Mouse (Mus musculus) erythroblast, adult 5-6 weeks (primary cell): ENCODE data around the gene Stx1a. TPM values are rescaled to one million over a fixed set of nuclear protein-coding genes. Genes with fewer than 3 reads are reported as not detected.

Experiments used
- ATAC-seq: replicated peaks from 2 replicates; pipeline ENCODE4 v1.8.0; 2016; ENCODE audit warnings: moderate number of reproducible peaks, mild to moderate bottlenecking, moderate TSS enrichment, inconsistent platforms; ENCODE audit not compliant: poor library complexity, low FRiP score, severe bottlenecking
- total RNA-seq, 2 experiments: library from RNA; stranded (forward) in 1 of 2; stranded (reverse) in 1 of 2; fragments of 150-400 nt in 1 of 2; fragments of 200-764, 138-1000 nt in 1 of 2; gene quantifications; 2 replicates each; pipeline versions ENCODE4 v1.2.3 to v1.2.4; 2015 to 2017; ENCODE audit warnings: low replicate concordance in 2 of 2

The Stx1a gene
- total RNA-seq, 2 experiments from 2014 or later: not detected

DNA sequence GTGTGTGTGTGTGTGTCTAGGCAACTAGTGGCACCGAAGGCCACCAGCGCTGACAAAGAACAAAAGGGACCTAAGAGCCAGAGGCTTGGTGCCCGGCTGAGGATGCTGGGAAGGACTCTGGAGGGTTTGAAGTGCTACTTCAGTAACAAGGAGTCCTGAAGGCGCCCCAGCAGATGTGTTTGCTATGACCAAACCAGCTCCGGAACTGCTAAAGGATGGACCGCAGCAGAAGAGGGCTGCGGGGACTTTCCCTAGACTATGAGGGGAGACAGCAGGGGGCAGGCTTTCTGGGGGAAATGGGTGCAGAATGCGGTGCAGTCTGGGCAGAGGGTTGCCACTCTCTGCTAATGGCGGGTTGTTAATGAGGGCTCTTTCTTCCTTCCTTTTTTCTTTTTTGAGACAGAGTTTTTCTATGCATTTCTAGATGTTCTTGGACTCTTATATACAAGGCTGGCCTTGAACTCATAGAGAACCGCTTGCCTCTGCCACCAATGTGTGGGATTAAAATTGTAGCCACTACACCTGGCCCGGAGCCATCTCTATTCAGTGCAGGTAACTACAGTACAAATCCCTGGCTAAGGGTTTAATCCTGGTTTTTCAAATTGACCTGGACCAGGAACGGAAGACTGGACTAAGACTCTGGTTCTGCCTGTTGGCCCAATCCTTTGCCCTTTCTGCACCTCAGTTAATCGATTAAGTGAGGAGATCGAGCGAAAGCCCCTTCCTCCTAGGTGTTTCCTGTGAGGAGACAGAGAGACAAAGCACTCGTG lies 15.3 kb upstream of the Stx1a start:
- ATAC-seq: no peak

- ATAC-seq: peak; percentile 88
Observed at GRCm38 (mm10) chr5:135008671-135009589, 14.4 kb upstream of the Stx1a start, which contains the start of gene Abhd11. TSS of gene Abhd11 (plus strand) at chr5:135009152.

DNA sequence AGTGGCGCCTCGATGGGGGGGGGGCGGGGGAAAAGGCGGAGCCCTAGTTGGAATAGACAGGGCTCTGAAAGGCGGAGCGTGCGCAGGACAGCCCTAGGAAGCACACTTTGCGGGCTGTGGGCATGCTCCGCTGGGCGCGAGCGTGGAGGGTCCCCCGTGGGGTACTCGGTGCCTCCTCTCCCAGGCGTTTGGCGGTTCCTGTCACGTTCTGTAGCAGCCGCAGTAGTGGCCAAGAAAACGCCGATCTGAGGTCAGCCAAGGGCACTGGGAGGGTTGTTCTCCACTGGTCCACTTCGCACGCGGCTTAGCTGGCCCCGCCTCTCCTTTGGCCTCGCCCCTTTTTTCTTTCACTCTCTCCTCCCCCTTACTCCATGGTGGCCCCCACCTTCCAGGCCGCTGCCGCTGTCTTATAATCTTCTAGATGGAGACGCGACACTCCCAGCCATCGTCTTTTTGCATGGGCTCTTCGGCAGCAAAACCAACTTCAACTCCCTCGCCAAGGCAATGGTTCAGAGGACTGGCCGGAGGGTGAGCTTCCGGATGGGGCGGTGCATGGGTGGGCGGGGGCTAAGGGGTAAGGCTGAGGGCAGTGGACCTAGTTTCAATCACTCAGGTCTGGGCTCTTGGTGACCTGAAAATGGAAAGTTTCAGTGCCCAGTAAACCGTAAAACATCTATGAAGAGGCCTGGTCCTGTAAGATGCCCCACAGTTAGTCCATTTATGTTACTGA lies 13.5 kb upstream of the Stx1a start:
- peak; percentile 59 for ATAC-seq

DNA sequence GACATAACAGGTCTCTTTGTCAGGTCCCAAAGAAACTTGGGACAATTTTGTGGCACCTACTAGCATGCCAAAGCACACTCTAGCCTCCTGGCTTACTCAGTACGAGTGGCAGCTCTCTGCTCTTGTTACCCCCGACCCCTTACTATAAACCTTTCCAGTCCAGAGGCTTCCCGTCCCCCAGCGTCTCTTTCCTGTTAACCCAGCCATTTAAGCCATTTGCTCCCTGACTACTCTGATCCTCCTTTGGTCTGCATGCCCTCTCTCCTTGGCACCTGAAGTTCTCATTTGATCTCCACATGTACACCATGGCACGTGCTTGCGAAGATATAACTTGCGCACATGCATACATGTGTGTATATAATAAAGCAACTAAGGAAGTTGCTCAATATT lies 13.0 kb upstream of the Stx1a start:
- ATAC-seq: no peak

DNA sequence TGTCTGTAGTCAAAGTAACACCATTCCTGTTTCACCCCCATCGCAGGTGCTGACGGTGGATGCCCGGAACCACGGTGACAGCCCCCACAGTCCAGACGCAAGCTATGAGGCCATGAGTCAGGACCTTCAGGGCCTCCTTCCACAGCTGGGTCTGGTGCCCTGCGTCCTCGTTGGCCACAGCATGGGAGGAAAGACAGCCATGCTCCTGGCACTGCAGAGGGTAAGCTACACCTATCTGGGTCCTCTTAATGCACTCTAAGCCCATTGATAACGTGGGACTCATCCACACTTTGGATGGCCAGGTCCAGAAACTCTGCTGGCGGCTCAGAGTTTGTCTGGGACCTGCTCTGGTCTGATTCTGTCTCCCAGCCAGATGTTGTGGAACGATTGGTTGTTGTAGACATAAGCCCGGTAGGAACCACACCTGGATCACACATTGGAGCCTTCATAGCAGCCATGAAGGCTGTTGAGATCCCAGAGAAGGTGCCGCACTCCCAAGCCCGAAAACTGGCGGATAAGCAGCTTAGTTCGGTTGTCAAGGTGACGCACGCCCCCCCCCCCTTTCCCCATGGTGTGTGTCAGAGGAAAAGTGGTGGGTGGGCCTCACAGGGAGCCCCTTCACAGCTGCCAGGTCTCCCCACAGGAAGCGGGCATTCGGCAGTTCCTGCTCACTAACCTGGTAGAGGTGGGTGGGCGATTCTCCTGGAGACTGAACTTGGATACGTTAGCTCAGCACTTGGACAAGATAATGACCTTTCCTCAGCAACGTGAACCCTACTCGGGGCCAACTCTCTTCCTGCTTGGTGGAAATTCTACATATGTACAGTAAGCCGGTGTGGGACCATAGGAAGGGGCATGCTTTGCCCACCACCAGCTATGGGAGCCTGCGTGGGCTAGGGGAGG lies 12.2 kb upstream of the Stx1a start:
- no peak for ATAC-seq

- ATAC-seq: no peak
Observed at GRCm38 (mm10) chr5:135011809-135012613, 11.3 kb upstream of the Stx1a start.

- ATAC-seq: no peak
Observed at GRCm38 (mm10) chr5:135012671-135013441, 10.4 kb upstream of the Stx1a start.

DNA sequence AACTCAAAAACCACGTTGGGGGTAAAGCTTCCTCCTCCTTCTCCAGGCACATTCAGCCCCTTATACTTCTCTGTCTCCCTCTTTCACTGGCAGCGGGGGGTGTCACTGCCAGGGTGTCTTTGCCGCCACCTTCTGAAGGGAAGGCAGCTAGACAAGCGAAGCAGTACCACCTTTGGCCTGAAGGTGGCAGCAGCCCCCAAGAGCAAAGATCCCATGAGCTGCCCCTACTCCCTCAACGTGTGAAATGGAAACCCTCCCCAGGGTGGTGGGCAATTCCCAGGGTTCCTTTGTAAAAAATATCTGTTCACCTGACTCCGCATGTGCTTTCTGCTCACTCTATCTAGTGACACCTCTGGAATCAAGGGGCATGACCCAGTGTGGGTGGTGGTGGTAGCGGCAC lies 7.8 kb upstream of the Stx1a start:
- peak; percentile 75 for ATAC-seq

DNA sequence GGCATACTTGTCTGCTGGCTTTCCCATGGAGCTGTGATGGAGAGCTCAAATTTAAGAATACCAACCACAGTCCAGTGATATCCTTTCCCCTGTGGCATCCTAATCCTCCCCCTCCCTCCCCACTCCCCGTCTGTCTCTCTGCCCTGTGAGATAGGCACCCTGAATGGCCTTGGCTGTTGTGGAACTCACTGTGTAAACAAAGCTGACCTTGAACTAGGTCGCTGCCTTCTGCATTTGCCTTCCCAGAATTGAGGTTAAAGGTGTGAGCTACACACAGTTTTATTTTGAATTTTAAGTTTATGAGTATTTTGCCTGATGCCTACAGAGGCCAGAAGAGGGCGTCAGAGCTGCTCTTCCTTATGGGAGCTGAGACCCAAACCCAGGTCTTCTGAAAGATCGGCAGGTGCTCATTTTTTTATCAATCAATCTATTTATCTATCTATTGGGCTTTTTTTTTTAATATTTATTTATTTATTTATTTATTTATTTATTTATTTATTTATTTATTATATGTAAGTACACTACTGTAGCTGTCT lies 7.0 kb upstream of the Stx1a start:
- ATAC-seq: no peak

GRCm38 (mm10) chr5:135021814-135022213 lies 1.5 kb upstream of the Stx1a start:
- ATAC-seq: no peak

DNA sequence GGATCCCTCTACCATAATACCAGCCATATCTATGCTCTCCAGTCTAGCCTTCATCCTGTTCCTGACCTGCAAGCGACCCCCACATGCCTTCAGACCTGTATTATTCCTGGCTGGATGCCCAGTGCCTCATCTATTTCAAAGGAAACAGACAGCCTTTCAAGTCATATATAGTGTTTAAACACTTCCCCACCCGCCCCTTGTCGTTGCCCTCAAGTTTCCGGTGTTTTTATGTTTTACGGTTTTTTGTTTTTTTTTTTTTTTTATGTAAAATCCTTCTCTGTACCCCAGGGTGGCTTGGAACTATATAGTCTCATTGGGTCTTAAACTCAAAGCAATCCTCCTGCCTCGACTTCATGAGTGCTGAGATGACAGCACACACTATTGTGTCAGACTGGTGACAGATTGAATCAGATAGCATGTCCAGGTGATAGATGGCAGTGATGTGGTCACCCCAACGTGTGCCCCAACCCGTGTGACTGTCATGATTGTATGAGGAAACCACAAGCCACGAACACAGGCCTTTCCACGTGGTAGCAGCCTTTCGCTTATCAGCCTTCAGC lies 1.5 kb downstream of the Stx1a start:
- no peak for ATAC-seq

GRCm38 (mm10) chr5:135025899-135026298 lies 2.6 kb downstream of the Stx1a start:
- ATAC-seq: no peak

DNA sequence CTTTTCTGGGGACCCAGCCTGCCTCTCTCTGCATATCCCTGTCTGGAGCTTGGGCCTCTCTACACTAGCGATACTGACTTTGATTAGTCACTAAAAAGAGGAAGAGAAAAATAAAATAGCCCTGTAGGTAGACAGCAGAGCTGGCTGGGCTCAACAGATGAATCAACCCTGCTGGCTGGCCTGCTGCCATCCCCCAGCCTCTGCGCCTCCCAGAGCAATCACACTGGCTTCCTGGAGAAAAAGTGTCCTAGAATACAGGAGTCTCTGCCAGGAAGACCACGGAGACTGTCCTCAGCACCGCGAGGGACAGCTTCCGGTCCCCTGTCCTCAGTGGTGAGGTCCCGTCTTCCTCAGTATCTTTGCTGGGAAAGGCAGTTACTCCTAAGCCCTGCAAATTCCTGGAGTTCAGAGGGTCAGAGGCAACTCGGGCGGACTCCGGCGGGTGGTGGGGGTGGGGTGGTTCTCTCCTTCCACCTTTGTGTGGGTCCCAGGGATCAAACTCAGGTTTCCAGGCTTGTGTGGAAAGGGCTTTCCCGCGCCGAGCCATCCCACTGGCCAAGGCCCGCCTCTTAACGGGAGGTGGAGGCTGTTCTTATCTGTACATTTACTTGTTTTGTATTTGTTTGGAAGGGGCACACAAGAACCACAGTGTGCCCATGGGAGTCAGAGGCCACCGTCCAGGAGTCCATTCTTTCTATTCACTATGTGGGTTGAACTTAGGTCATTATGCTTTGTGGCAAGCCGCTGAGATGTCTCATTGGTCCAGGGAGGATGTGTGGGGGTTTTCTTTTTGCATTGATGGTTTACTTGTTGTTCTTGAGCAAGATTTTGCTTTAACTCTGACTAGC lies 5.9 kb downstream of the Stx1a start:
- ATAC-seq: no peak

DNA sequence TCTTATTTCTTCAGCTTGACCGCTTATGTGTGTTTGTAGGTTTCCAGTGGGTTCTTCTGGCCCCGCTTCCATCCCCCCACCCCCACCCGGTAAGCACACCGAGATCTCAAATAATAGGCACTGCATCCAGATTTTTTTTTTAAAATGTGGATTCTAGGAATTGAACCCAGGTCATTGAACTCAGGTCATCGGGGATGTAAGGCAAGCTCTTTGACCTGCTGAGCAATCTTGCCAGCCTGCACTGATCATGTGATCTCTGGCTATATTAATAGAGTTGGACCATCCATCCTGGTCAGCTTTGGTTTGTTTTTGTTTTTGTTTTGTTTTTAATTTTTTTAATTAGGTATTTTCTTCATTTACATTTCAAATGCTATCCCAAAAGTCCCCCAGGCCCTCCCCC lies 9.3 kb downstream of the Stx1a start:
- no peak for ATAC-seq

DNA sequence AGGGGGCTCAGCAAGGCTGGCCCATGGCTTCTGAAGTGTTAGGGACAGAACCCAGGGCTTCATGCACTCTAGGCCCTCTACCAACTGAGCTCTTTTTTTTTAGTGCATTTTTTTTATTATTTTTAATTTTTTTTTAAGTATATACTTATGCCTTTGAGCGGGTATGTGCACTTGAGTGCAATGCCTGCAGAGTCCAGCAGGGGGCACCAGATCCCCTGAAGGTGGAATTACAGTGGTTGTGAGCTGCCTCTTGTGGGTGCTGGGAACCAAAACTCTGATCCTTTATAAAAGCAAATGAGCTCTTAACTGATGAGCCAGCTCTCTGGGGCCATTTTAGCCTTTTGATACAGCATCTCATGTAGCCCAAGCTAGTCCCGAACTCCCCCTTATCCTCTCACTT lies 11.3 kb downstream of the Stx1a start:
- ATAC-seq: 0 out of 2 replicates have a peak, but pooled peaks have one; percentile 29

DNA sequence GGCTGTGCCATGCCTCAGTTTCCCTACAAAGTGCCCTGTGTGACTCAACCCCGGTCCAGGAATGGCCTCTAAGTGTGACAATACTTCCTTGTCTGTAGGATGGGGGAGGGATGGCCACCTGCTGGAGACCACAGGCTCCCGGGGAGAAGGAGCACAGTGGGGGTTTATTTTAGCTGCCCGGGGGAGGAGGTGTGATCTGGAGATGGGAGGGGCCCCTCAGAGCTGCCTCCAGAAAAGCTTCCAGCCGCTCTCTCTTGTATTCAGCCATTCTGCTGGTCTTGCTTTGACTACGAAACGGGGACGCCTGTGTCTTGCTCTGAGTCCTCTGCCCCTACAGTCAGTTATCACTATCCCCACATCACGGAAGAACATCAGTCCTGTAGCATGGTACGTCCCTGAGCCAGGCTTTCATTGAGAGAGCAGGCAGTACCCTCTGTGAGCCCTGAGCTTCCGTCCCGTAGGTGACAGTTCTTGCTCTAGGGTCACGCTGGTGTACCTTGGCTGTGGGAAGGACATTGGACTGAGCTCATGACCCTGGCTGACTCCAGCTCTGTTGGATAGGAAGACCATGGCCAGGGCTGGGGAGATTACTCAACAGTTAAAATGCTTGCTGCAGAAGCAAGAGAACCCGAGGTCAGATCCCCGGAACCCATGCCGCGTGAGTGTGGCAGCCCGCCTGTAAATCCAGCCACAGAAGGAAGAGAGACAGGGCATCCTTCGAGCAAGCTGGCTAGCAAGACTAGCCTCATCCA lies 12.5 kb downstream of the Stx1a start:
- no peak for ATAC-seq
